Mouse (Mus musculus): Measurements from ENCODE around the gene Wwc2.
"Not testable (repeated sequence)": the region's sequence is repeated elsewhere in the genome, so short reads cannot be mapped to it uniquely, and the experiment has no call there.

Wwc2 gene

GRCm38 (mm10) chr8:47843063-47843462 is 147.7 kb downstream of the Wwc2 start:
- DNase-seq, result no peak

- DNase-seq, result no peak
Observed at GRCm38 (mm10) chr8:47833944-47834343, 156.8 kb downstream of the Wwc2 start.

DNA sequence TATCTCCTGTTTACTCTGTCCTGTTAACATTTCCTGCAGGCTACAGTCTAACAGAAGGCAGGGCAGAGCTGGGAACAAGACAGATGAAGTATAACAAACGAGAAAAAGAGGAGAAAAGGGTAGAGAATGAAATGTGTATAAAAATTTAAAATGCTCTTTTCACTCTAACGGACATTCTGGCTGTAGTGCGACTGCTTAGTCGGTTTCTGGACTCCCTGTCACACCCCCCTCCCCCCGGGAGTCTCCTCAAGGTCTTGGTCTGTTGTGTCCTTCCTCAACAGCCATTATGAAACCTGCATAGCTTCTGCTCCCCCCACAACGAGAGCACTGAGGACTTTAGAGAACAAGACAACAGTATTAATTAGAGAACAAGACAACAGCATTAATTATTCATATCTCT is 158.1 kb downstream of the Wwc2 start:
- DNase-seq, result no peak

DNA sequence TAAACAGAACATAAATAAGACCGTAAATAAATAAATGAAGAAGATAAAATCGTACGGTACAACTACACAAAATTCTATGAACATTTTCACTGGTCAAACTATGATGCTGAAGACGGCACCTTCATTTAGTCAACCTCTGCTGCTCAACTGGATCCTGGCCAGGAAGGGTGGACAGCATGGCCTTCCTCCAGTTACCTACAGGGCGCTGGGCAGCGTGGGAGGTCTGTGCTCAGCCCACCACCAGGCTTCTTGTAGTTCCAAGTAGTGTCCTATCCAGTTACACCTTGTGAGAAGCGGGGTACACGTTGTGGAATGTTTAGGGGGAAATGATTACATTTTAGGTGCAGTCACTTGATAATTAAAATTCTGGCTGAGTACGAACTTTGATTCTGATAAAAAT is 163.8 kb downstream of the Wwc2 start:
- DNase-seq, result no peak

DNA sequence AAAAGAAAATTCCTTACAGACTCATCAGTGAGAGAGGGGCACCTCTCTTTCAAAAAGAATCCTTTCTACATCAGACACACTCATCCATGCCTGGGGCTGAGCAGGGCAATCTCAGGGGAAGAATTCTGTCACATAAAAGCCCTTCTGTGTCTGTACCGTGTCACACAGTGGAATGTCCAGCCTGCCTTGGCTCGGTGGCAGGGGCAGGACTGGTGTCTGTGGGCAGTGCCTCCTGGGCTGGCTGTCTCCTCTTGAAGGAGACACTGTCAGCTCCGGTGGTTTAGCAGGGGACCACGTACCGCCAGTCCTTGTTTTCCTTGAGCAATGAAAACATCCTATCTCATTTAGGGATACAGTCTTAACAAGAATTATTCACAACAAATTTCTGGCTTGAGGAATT is 165.1 kb downstream of the Wwc2 start:
- DNase-seq, result no peak

DNA sequence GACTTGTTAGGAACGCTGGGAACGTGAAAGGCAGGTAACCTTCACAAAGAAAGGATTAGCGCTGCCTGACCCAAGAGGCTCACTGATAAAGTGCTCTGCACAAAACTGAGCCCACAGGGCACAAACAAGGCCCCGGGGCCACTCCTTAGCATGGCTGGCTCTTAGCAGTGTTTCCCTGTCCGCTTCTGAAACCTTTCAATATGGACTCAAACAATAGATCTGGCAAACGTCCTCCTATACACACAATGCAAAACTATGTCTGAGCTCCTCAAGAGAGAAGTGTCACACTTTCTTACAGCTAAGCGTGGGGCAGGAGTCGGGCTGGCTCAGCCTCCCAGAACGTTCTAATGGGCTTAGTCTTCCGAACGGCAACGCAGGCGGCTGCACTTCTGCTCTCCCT is 166.5 kb downstream of the Wwc2 start, which contains the start of gene Cldn22:
TSS of gene Cldn22 (plus strand) at position 301 of the 400 bp plus-strand sequence.
- no peak for DNase-seq

DNA sequence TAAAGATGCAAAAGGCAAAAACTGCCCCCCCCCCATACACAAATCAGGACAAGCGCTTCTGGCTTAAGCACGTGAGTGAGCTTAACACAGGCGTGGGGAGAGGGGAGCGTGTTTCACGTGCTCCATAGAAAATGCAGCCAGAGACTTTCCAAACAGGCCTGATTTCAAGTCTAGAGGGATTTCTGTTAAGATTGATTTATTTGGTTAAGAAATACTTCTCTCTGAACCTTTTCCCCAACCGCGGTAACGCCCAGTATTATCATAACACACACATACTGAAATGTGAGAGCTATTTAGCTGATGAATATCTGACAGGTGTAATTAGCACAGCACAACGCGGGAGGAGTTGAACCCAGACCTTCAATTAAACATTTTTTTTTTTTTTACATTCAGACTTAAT is 166.9 kb downstream of the Wwc2 start:
- no peak for DNase-seq

DNA sequence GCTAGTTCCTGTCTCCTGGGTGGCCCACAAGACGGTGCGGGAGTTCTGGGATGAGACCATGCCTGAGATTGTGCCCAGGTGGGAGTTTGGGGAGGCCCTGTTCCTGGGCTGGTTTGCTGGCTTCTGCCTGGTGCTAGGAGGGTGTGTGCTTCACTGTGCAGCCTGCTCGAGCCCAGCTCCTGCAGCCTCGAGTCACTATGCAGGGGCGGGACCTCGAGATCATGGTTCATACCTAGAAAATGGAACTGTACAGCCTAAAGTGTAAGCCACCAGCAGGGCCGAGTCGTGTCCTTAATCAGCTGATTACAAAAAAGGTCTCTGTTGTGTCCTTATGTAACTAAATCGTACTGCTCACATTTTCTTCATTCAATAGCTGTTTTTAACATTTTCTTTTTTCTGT is 168.2 kb downstream of the Wwc2 start:
- not testable (repeated sequence) for DNase-seq

- DNase-seq, result no peak
Observed at GRCm38 (mm10) chr8:47821843-47822242, 168.9 kb downstream of the Wwc2 start, which contains the start of gene Cldn24. Cldn24 (plus strand) TSS chr8:47822143.

DNA sequence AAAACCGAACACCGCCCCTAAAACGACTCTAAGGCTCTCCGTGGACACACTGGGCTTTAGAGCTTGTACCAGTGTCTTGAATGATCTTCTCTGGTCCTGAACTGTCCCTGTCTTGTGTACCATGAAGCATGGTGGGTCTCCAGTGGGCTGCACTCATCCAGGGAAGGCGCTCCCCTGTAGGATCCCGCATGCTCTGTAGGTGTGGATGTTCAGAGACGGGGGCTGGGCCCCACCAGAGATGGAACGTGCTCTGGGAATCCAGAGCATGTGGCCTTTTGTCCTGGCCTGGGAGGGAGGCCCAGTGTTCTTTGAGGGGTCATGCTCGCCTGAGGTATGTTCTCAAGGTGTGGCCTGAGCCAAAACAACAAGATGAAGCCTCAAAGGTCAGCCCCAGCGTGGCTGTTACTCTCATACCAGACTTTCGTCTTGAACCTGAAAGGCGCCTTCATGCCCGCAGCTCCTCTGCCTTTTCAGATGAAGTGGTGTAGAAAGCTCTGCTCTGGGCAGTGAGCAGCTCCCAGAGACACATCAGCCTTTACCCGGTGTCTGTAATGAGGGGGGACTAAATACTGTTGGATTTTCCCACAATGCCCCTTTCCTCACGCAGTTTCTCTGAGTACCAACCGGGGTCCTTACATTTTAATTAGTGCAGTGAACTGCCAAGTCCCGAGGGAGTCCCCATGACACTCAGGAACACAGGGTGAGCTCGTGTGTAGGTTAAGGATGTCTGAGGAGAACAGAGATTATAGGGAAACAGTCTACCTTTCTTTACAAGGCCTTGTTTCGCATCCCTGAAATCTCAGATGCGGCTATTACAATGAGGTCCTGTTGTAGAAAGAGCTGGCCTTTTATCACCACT is 169.6 kb downstream of the Wwc2 start:
- DNase-seq, result no peak

DNA sequence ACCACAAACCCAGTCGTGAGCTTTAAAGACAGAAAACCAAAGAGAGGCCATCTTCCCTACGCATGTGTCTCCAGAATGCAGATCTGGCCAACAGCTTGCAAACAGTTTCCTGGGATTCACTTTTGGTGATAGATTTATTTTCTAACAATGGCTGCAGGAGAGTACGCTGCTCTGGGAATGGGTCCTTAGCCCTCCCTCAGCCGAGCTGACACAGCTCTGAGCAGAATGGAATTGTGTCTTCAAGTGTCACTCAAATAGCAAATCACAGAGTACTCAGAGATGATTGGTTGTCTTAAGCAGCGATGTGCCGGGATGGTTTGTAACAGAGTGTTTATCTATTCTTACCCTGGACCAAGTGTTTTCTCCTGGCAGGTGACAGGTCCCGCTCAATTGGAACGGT is 171.7 kb downstream of the Wwc2 start:
- DNase-seq, result no peak

GRCm38 (mm10) chr8:47811221-47811620 is 179.5 kb downstream of the Wwc2 start:
- DNase-seq, result no peak

DNA sequence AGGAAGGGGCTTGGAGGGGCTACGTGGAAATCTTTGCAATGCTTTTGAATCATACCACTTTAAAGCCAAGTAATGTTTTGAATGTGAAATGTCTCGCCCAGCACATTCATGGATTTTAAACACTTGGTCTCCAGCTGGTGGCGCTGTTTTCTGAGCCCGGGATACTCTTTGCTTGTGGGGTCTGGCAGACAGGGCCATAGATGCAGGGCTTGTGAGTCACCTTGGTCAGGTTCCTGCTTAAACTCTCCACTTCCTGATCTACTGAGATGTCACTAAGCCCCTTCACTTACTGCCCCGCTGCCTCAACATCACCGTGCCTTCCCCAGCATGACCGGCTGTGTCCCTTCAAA is 180.1 kb downstream of the Wwc2 start:
- DNase-seq, result no peak

- DNase-seq, result no peak
Observed at GRCm38 (mm10) chr8:47809970-47810665, 180.6 kb downstream of the Wwc2 start.

DNA sequence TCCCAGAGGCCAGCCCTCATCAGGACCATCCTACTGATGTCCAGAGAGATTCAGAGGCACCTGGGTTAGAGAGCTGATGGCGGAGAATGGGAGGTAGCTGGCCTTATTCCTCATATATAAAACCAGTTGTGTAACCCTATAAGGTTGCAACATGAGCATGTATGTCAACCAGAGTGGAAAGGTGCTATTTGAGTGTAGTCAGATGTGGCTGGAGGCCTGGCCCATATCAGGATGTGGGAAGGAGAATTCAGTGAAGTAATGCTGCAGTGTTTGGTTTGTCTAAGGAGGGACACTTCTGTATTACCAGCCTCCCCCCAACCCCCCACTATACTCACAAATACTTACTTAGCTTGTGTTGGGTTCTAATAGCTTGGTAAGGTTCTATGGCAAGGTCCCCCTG is 186.5 kb downstream of the Wwc2 start:
- DNase-seq, result no peak

- no peak for DNase-seq
Observed at GRCm38 (mm10) chr8:47802349-47802748, 188.4 kb downstream of the Wwc2 start.

- DNase-seq, result no peak
Observed at GRCm38 (mm10) chr8:47799438-47799837, 191.3 kb downstream of the Wwc2 start.

DNA sequence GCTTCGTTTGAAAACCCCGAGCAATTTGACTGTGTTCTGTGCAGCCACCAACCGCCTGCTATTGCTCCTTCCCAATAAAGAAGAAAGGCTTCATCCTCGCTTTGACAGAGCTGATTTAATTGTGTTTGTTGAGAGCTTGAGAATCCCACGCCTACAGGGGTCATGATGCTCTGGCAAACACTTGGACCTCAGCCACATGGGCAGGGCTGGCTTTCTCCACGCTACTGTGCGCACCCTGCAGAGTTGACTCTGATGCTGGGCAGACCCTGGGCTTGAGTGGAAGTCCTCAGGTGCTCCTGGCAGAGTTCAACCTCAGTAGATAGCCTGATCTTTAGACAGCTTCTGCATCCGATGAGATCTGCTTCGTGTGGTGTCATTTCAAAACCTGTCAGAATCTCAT is 198.7 kb downstream of the Wwc2 start:
- DNase-seq, result no peak

- no peak for DNase-seq
Observed at GRCm38 (mm10) chr8:47787705-47788104, 203.0 kb downstream of the Wwc2 start.

GRCm38 (mm10) chr8:47786323-47786722 is 204.4 kb downstream of the Wwc2 start:
- no peak for DNase-seq

- DNase-seq, result no peak
Observed at GRCm38 (mm10) chr8:47784436-47784835, 206.3 kb downstream of the Wwc2 start.

- no peak for DNase-seq
Observed at GRCm38 (mm10) chr8:47783944-47784343, 206.8 kb downstream of the Wwc2 start.

GRCm38 (mm10) chr8:47783544-47783943 is 207.2 kb downstream of the Wwc2 start:
- no peak for DNase-seq

GRCm38 (mm10) chr8:47781881-47782280 is 208.8 kb downstream of the Wwc2 start:
- DNase-seq, result no peak

Data from liver (tissue).